Mouse (Mus musculus) midbrain, postnatal 0 days (tissue): Measurements from ENCODE around the gene Iqcf4. TPM values are rescaled to one million over a fixed set of nuclear protein-coding genes. Genes with fewer than 3 reads are reported as not detected.
A peak's percentile ranks its signal among the peaks of the same experiment; 100 is the strongest.

Experiments used
- ATAC-seq: fragments of 200-750 bp; cut with Nextera tagmentation; 2 replicates; pipeline ENCODE4 v1.8.0; 2017; ENCODE audit warnings: moderate number of reproducible peaks, mild to moderate bottlenecking, moderate TSS enrichment, moderate library complexity; ENCODE audit not compliant: low FRiP score
- DNase-seq: peaks from one replicate; pipeline ENCODE4 v3.0.0-alpha.2; 2015; ENCODE audit warnings: low spot score
- H3K27ac ChIP-seq: fragments of 300-500 bp; sonication (generic); 2 replicates; pipeline ENCODE4 v1.5.1; 2014; ENCODE audit warnings: low read depth, mild to moderate bottlenecking, low read length, mixed read lengths
- H3K27me3 ChIP-seq: fragments of 300-500 bp; sonication (generic); 2 replicates; pipeline ENCODE4 v1.6.1; 2014; ENCODE audit warnings: low read length, control low read depth, mixed read lengths; ENCODE audit not compliant: insufficient read depth
- H3K36me3 ChIP-seq: fragments of 300-500 bp; sonication (generic); 2 replicates; pipeline ENCODE4 v1.6.1; 2014; ENCODE audit warnings: low read length, control low read depth, mixed read lengths; ENCODE audit not compliant: insufficient read depth
- H3K4me1 ChIP-seq: fragments of 300-500 bp; sonication (generic); 2 replicates; pipeline ENCODE4 v1.6.1; 2014; ENCODE audit warnings: mild to moderate bottlenecking, control low read depth, antibody characterized with exemption, low read length, mixed read lengths; ENCODE audit not compliant: insufficient read depth
- H3K4me2 ChIP-seq: fragments of 300-500 bp; sonication (generic); 2 replicates; pipeline ENCODE4 v1.6.1; 2014; ENCODE audit warnings: low read depth, mild to moderate bottlenecking, low read length, mixed read lengths; ENCODE audit not compliant: poor library complexity, severe bottlenecking
- H3K4me3 ChIP-seq: fragments of 300-500 bp; sonication (generic); 2 replicates; pipeline ENCODE4 v1.5.1; 2014; ENCODE audit warnings: low read depth, mild to moderate bottlenecking, low read length, moderate library complexity
- H3K9ac ChIP-seq: fragments of 300-500 bp; sonication (generic); replicated peaks from 2 replicates; pipeline ENCODE4 v1.6.1; 2014; ENCODE audit warnings: mild to moderate bottlenecking, low read length, moderate library complexity, mixed read lengths; ENCODE audit not compliant: poor library complexity, severe bottlenecking
- H3K9me3 ChIP-seq: fragments of 300-500 bp; sonication (generic); 2 replicates; pipeline ENCODE4 v1.6.1; 2016; ENCODE audit warnings: low read length, control low read depth
- CTCF ChIP-seq: IDR thresholded peaks from 2 replicates; pipeline ENCODE4 v1.5.1; 2016; ENCODE audit warnings: antibody characterized with exemption, mild to moderate bottlenecking
- WGBS: fragments of 180-500 bp; shearing (Covaris S2); extraction: QIAGEN DNeasy Blood & Tissue Kit; methylation state at CpG from one replicate; pipeline ENCODE4 v1.1.7; 2014; 5-methylcytosine and 5-hydroxymethylcytosine counted together
- polyA plus RNA-seq: library from polyadenylated mRNA; unstranded; fragments of >200 nt; fragmentation: Nextera tagmentation; extraction: Ambion mirVana; gene quantifications from 2 replicates; pipeline ENCODE4 v1.2.1, GENCODE M21; 2015
- total RNA-seq: library from RNA; depleted of rRNA; stranded (reverse); fragments of >200 nt; gene quantifications from 2 replicates; pipeline ENCODE4 v1.2.3, GENCODE M21; 2014; rRNA removed

Gene Iqcf4
- not detected in 2 replicates for total RNA-seq
- polyA plus RNA-seq = not detected in 2 replicates

GRCm38 (mm10) chr9:106570896-106571295, at the start of gene Iqcf4:
TSS of gene Iqcf4 (minus strand) at chr9:106570996.
- H3K36me3 ChIP-seq = no peaks in the 10 kb centered on the region

GRCm38 (mm10) chr9:106617496-106617895, 46.7 kb upstream of the Iqcf4 start:
- no peak for TF ChIP-seq CTCF
- no peaks in the 10 kb centered on the region for H3K4me1 ChIP-seq
- H3K9me3 ChIP-seq = no peaks in the 10 kb centered on the region
- H3K27ac ChIP-seq = no peak overlapping the region
- H3K4me3 ChIP-seq = no peak overlapping the region
- H3K9ac ChIP-seq = no peak overlapping the region
- H3K4me2 ChIP-seq = no peak overlapping the region
- no peaks in the 10 kb centered on the region for H3K36me3 ChIP-seq
- ATAC-seq (no peak), DNase-seq (no peak)
- H3K27me3 ChIP-seq = no peaks in the 10 kb centered on the region
- 90% methylated on average over 3 of the region's 3 CpGs for WGBS

More at GRCm38 (mm10) chr9:106570896-106571295, at the start of gene Iqcf4:
- no peak within 1 kb of the TSS for H3K9ac ChIP-seq
- H3K27ac ChIP-seq = no peak within 1 kb of the TSS
- H3K4me1 ChIP-seq = no peaks in the 10 kb centered on the region
- DNase-seq (no peak), ATAC-seq (no peak)
- H3K9me3 ChIP-seq = no peaks in the 10 kb centered on the region
- no peak for TF ChIP-seq CTCF
- no peak within 1 kb of the TSS for H3K4me2 ChIP-seq
- H3K4me3 ChIP-seq = no peak within 1 kb of the TSS
- WGBS = 89% methylated on average over 7 of the region's 7 CpGs
- no peaks in the 10 kb centered on the region for H3K27me3 ChIP-seq

GRCm38 (mm10) chr9:106616306-106616705, 45.5 kb upstream of the Iqcf4 start:
- Histone ChIP-seq H3K36me3 (no peaks in the 10 kb centered on the region), H3K9me3 (no peaks in the 10 kb centered on the region), H3K4me1 (no peaks in the 10 kb centered on the region), H3K4me2 (no peak overlapping the region), H3K9ac (no peak overlapping the region), H3K4me3 (no peak overlapping the region), H3K27me3 (no peaks in the 10 kb centered on the region), H3K27ac (no peak overlapping the region)
- no peak for TF ChIP-seq CTCF
- DNase-seq (no peak), ATAC-seq (no peak)
- 83% methylated on average over 9 of the region's 9 CpGs for WGBS

GRCm38 (mm10) chr9:106614616-106615015, 43.8 kb upstream of the Iqcf4 start:
- Histone ChIP-seq H3K9ac (no peak overlapping the region), H3K4me2 (no peak overlapping the region), H3K27ac (0 out of 2 replicates have a peak overlapping the region, but pooled peaks have one; percentile 26), H3K36me3 (no peaks in the 10 kb centered on the region), H3K9me3 (no peaks in the 10 kb centered on the region), H3K27me3 (no peaks in the 10 kb centered on the region), H3K4me1 (no peaks in the 10 kb centered on the region), H3K4me3 (no peak overlapping the region)
- ATAC-seq (no peak), DNase-seq (peak; percentile 39)
- no peak for TF ChIP-seq CTCF
- 53% methylated on average over 3 of the region's 3 CpGs for WGBS

- H3K4me2 ChIP-seq = no peak overlapping the region
- H3K27ac ChIP-seq = no peak overlapping the region
- no peak overlapping the region for H3K4me3 ChIP-seq
- 65% methylated on average over 2 of the region's 2 CpGs for WGBS
- TF ChIP-seq CTCF = no peak
- H3K27me3 ChIP-seq = no peaks in the 10 kb centered on the region
- no peaks in the 10 kb centered on the region for H3K4me1 ChIP-seq
- H3K9me3 ChIP-seq = no peaks in the 10 kb centered on the region
- no peaks in the 10 kb centered on the region for H3K36me3 ChIP-seq
- no peak overlapping the region for H3K9ac ChIP-seq
- ATAC-seq = no peak
- DNase-seq = no peak
Observed at GRCm38 (mm10) chr9:106613951-106614350, 43.2 kb upstream of the Iqcf4 start.

- no peak overlapping the region for H3K9ac ChIP-seq
- no peak overlapping the region for H3K27ac ChIP-seq
- no peak overlapping the region for H3K4me3 ChIP-seq
- H3K4me2 ChIP-seq = no peak overlapping the region
- H3K27me3 ChIP-seq = no peaks in the 10 kb centered on the region
- H3K9me3 ChIP-seq = no peaks in the 10 kb centered on the region
- TF ChIP-seq CTCF = no peak
- H3K36me3 ChIP-seq = no peaks in the 10 kb centered on the region
- DNase-seq = no peak
- no peak for ATAC-seq
- H3K4me1 ChIP-seq = no peaks in the 10 kb centered on the region
- 78% methylated on average over 4 of the region's 4 CpGs for WGBS
Observed at GRCm38 (mm10) chr9:106610727-106611126, 39.9 kb upstream of the Iqcf4 start.
